In the genomic region with DNA sequence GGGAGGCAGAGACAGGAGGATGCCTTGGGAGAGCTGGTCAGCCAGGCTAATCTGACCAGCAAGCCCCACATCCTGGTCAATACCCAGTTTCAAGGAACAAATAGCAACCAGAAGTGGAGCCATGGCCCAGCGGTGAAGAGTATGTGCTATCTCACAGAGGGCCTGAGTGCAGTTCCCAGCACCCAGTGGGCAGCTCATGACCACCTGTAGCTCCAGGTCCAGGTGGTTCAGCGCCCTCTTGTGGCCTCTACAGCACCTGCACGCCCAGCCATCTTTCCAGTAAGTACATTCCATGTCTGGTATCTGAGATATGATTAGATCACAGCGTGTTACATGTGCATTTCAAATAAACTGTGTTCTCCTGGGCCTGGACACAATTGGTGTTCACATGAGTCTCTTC, we compare ENCODE assay signal across 16 mouse cellular contexts. TPM values are rescaled to one million over a fixed set of nuclear protein-coding genes. Genes with fewer than 3 reads are reported as not detected.
A peak's percentile ranks its signal among the peaks of the same experiment; 100 is the strongest.
DNase-seq lines count a peak whose midpoint lies in the region; ATAC-seq and TF ChIP-seq lines count a peak whose summit lies in the region.
"Had no signal": no experiment of that assay in that cellular context is flagged by ENCODE, and none has a peak within 500 bp of the region (broad histone marks: within the 10 kb centered on the region; RNA-seq: fewer than 3 reads in every experiment).

No protein-coding gene starts in this region.

- H3K9me3 ChIP-seq in heart, embryonic 10.5 days = 0 out of 2 replicates have a peak, but pooled peaks cover 2% of the 10 kb centered on the region
- no peaks in the 10 kb centered on the region; the same call in 1 of the 2 replicates for H3K9me3 ChIP-seq in heart, embryonic 11.5 days (replicated peaks; ENCODE audit: control insufficient read depth, low read length)
- no peaks in the 10 kb centered on the region for H3K9me3 ChIP-seq in liver, postnatal 0 days (ENCODE audit: low read length)
- H3K9me3 ChIP-seq in liver, embryonic 11.5 days (ENCODE audit: control insufficient read depth, low read length) = no peaks in the 10 kb centered on the region
- no peaks in the 10 kb centered on the region for H3K9me3 ChIP-seq in ES-Bruce4 (replicated peaks; ENCODE audit: control insufficient read depth, insufficient read depth, low read length, poor library complexity, severe bottlenecking)
- H3K9me3 ChIP-seq: heart, embryonic 15.5 days; kidney, embryonic 15.5 days; limb, embryonic 12.5 days; neural tube, embryonic 13.5 days had no signal

- H3K4me2 ChIP-seq in heart, embryonic 11.5 days = no peak overlapping the region
- no peak overlapping the region for H3K4me2 ChIP-seq in liver, postnatal 0 days (ENCODE audit: low read depth, low read length)
- no peak overlapping the region for H3K4me2 ChIP-seq in liver, embryonic 11.5 days
- H3K4me2 ChIP-seq: heart, embryonic 15.5 days; hindbrain, embryonic 14.5 days; kidney, embryonic 15.5 days; limb, embryonic 12.5 days; neural tube, embryonic 13.5 days had no signal

- ATAC-seq in heart, embryonic 11.5 days (replicated peaks; ENCODE audit: insufficient number of reproducible peaks, low FRiP score, low TSS enrichment) = no peak
- no peak for ATAC-seq in liver, postnatal 0 days
- ATAC-seq in liver, embryonic 11.5 days (replicated peaks; ENCODE audit: low FRiP score) = no peak

- no peak for TF ChIP-seq EP300 in liver, postnatal 0 days (IDR thresholded peaks at IDR 0.05; ENCODE audit: low read depth)
- no peak for TF ChIP-seq EP300 in ES-Bruce4 (IDR thresholded peaks at IDR 0.05; ENCODE audit: insufficient read depth, low read depth, low read length)

- H3K36me3 ChIP-seq in heart, embryonic 10.5 days = peaks cover 76% of the 10 kb centered on the region
- peaks cover 47% of the 10 kb centered on the region for H3K36me3 ChIP-seq in heart, embryonic 11.5 days (ENCODE audit: control insufficient read depth, insufficient read depth, low read length)
- H3K36me3 ChIP-seq in liver, postnatal 0 days (replicated peaks; ENCODE audit: insufficient read depth, low read length) = no peaks in the 10 kb centered on the region; the same call in 1 of the 2 replicates
- peaks cover 20% of the 10 kb centered on the region for H3K36me3 ChIP-seq in liver, embryonic 11.5 days (ENCODE audit: control insufficient read depth, insufficient read depth, low read length)
- 0 out of 2 replicates have a peak, but pooled peaks cover 3% of the 10 kb centered on the region for H3K36me3 ChIP-seq in ES-Bruce4 (ENCODE audit: control insufficient read depth, insufficient read depth, low read length, poor library complexity, severe bottlenecking)

- H3K9ac ChIP-seq in heart, embryonic 11.5 days (ENCODE audit: low read depth, low read length) = no peak overlapping the region
- no peak overlapping the region for H3K9ac ChIP-seq in liver, postnatal 0 days (replicated peaks)
- no peak overlapping the region for H3K9ac ChIP-seq in liver, embryonic 11.5 days (ENCODE audit: low read depth, low read length)
- H3K9ac ChIP-seq in ES-Bruce4 (ENCODE audit: low read depth, poor library complexity, severe bottlenecking) = no peak overlapping the region
- H3K9ac ChIP-seq: heart, embryonic 15.5 days; hindbrain, embryonic 14.5 days; kidney, embryonic 15.5 days; limb, embryonic 12.5 days; neural tube, embryonic 13.5 days had no signal

- no peak overlapping the region for H3K4me3 ChIP-seq in heart, embryonic 10.5 days
- H3K4me3 ChIP-seq in heart, embryonic 11.5 days (ENCODE audit: low read depth, low read length) = no peak overlapping the region
- H3K4me3 ChIP-seq in liver, postnatal 0 days (ENCODE audit: low read depth, low read length) = no peak overlapping the region
- no peak overlapping the region for H3K4me3 ChIP-seq in liver, embryonic 11.5 days (ENCODE audit: low read depth, low read length)
- no peak overlapping the region for H3K4me3 ChIP-seq in ES-Bruce4 (ENCODE audit: low read depth, low read length)
- H3K4me3 ChIP-seq: erythroblast, embryonic 14.5 days; heart, embryonic 15.5 days; kidney, embryonic 15.5 days; left cerebral cortex, adult 2 months; limb, embryonic 12.5 days; neural tube, embryonic 13.5 days had no signal

- TF ChIP-seq POLR2A in ES-Bruce4 (IDR thresholded peaks at IDR 0.05; ENCODE audit: insufficient read depth, low read length) = no peak

- WGBS in heart, embryonic 10.5 days = 79% methylated on average over 4 of the region's 4 CpGs
- WGBS in heart, embryonic 11.5 days (ENCODE audit: insufficient replicate concordance) = 73% methylated on average over 4 of the region's 4 CpGs
- 71% methylated on average over 4 of the region's 4 CpGs for WGBS in liver, postnatal 0 days (ENCODE audit: insufficient replicate concordance)
- 75% methylated on average over 4 of the region's 4 CpGs for WGBS in liver, embryonic 11.5 days

- peaks cover 20% of the 10 kb centered on the region for H3K4me1 ChIP-seq in heart, embryonic 10.5 days
- peaks cover 7% of the 10 kb centered on the region; the same call in 1 of the 2 replicates for H3K4me1 ChIP-seq in heart, embryonic 11.5 days (ENCODE audit: control insufficient read depth, insufficient read depth, low read length)
- H3K4me1 ChIP-seq in liver, postnatal 0 days (ENCODE audit: insufficient read depth) = peaks cover 4% of the 10 kb centered on the region; the same call in 1 of the 2 replicates
- peaks cover 20% of the 10 kb centered on the region for H3K4me1 ChIP-seq in liver, embryonic 11.5 days (replicated peaks; ENCODE audit: control insufficient read depth, insufficient read depth, low read length)
- H3K4me1 ChIP-seq in ES-Bruce4 (ENCODE audit: control insufficient read depth, insufficient read depth, low read length) = no peaks in the 10 kb centered on the region

- peak; percentile 75 for DNase-seq in heart, embryonic 10.5 days (ENCODE audit: low spot score)
- no peak for DNase-seq in liver, postnatal 0 days
- no peak for DNase-seq in liver, embryonic 11.5 days (ENCODE audit: low spot score)
- peak; percentile 66 for DNase-seq in ZHBTc4 (ENCODE audit: low read depth, low spot score)
- no peak for DNase-seq in urinary bladder, postnatal 25 days (ENCODE audit: low spot score)
- DNase-seq: cerebellum, postnatal 14 days; right cerebral cortex, postnatal 4 days had no signal

- no peaks in the 10 kb centered on the region for H3K27me3 ChIP-seq in heart, embryonic 10.5 days (ENCODE audit: insufficient read depth, poor library complexity, severe bottlenecking)
- H3K27me3 ChIP-seq in heart, embryonic 11.5 days (ENCODE audit: control insufficient read depth, insufficient read depth, low read length) = no peaks in the 10 kb centered on the region
- no peaks in the 10 kb centered on the region for H3K27me3 ChIP-seq in liver, postnatal 0 days (ENCODE audit: insufficient read depth, low read length)
- H3K27me3 ChIP-seq in liver, embryonic 11.5 days (replicated peaks; ENCODE audit: control insufficient read depth, insufficient read depth, low read length) = no peaks in the 10 kb centered on the region
- H3K27me3 ChIP-seq in ES-Bruce4 (ENCODE audit: control insufficient read depth, insufficient read depth, low read length, poor library complexity, severe bottlenecking) = no peaks in the 10 kb centered on the region
- H3K27me3 ChIP-seq: heart, embryonic 15.5 days; kidney, embryonic 15.5 days; limb, embryonic 12.5 days; neural tube, embryonic 13.5 days had no signal

- TF ChIP-seq CTCF in liver, postnatal 0 days (IDR thresholded peaks at IDR 0.05; ENCODE audit: low read depth) = peak; percentile 49
- TF ChIP-seq CTCF in ES-Bruce4 (IDR thresholded peaks at IDR 0.05; ENCODE audit: low read depth, low read length) = peak; percentile 87

- no peak overlapping the region for H3K27ac ChIP-seq in heart, embryonic 10.5 days
- H3K27ac ChIP-seq in heart, embryonic 11.5 days (ENCODE audit: low read depth, low read length) = no peak overlapping the region
- H3K27ac ChIP-seq in liver, postnatal 0 days (ENCODE audit: low read depth) = no peak overlapping the region
- no peak overlapping the region for H3K27ac ChIP-seq in liver, embryonic 11.5 days (ENCODE audit: low read depth, low read length)
- H3K27ac ChIP-seq in ES-Bruce4 (ENCODE audit: insufficient read depth, low read length) = no peak overlapping the region
- H3K27ac ChIP-seq: heart, embryonic 15.5 days; hindbrain, embryonic 14.5 days; kidney, embryonic 15.5 days; left cerebral cortex, adult 2 months; limb, embryonic 12.5 days; neural tube, embryonic 13.5 days had no signal

RNA-seq across cellular contexts. Expression of gene Rcn3, which starts 5.9 kb away (rescaled TPM):
- 270 and 314 TPM in 2 replicates for polyA plus RNA-seq in heart, embryonic 10.5 days (2016; fragmentation: Nextera tagmentation; extraction: Ambion mirVana)
- 339 and 341 TPM in 2 replicates for polyA plus RNA-seq in heart, embryonic 11.5 days (2014; fragmentation: Nextera tagmentation; extraction: Ambion mirVana)
- 17.1 and 17.9 TPM in 2 replicates for polyA plus RNA-seq in liver, postnatal 0 days (2015; fragmentation: Nextera tagmentation; extraction: Ambion mirVana)
- polyA plus RNA-seq in liver, embryonic 11.5 days (2014; fragmentation: Nextera tagmentation; extraction: Ambion mirVana) = 146 and 163 TPM in 2 replicates
- polyA plus RNA-seq in ES-Bruce4 (2011; ENCODE audit: insufficient read depth, insufficient read length, low read depth, missing spikeins) = 66.7 and 88.2 TPM in 2 replicates

RNA-seq across cellular contexts. Expression of gene Fcgrt, which starts 17.6 kb away (rescaled TPM):
- 7.8 and 10.2 TPM in 2 replicates for polyA plus RNA-seq in heart, embryonic 10.5 days (2016; fragmentation: Nextera tagmentation; extraction: Ambion mirVana)
- 15.1 and 20.5 TPM in 2 replicates for polyA plus RNA-seq in heart, embryonic 11.5 days (2014; fragmentation: Nextera tagmentation; extraction: Ambion mirVana)
- polyA plus RNA-seq in liver, postnatal 0 days (2015; fragmentation: Nextera tagmentation; extraction: Ambion mirVana) = 150 and 154 TPM in 2 replicates
- 33.2 and 33.8 TPM in 2 replicates for polyA plus RNA-seq in liver, embryonic 11.5 days (2014; fragmentation: Nextera tagmentation; extraction: Ambion mirVana)
- 2.0 and 2.5 TPM in 2 replicates for polyA plus RNA-seq in ES-Bruce4 (2011; ENCODE audit: insufficient read depth, insufficient read length, low read depth, missing spikeins)

RNA-seq across cellular contexts. Expression of gene Prrg2, which starts 23.6 kb away (rescaled TPM):
- polyA plus RNA-seq in heart, embryonic 10.5 days (2016; fragmentation: Nextera tagmentation; extraction: Ambion mirVana) = 15.0 and 16.8 TPM in 2 replicates
- polyA plus RNA-seq in heart, embryonic 11.5 days (2014; fragmentation: Nextera tagmentation; extraction: Ambion mirVana) = 11.7 and 13.3 TPM in 2 replicates
- 19.7 and 20.4 TPM in 2 replicates for polyA plus RNA-seq in liver, postnatal 0 days (2015; fragmentation: Nextera tagmentation; extraction: Ambion mirVana)
- 12.0 and 12.4 TPM in 2 replicates for polyA plus RNA-seq in liver, embryonic 11.5 days (2014; fragmentation: Nextera tagmentation; extraction: Ambion mirVana)
- polyA plus RNA-seq in ES-Bruce4 (2011; ENCODE audit: insufficient read depth, insufficient read length, low read depth, missing spikeins) = 7.7 and 12.0 TPM in 2 replicates

RNA-seq across cellular contexts. Expression of gene Nosip, which starts 23.9 kb away (rescaled TPM):
- 59.9 and 65.2 TPM in 2 replicates for polyA plus RNA-seq in heart, embryonic 10.5 days (2016; fragmentation: Nextera tagmentation; extraction: Ambion mirVana)
- 54.2 and 58.9 TPM in 2 replicates for polyA plus RNA-seq in heart, embryonic 11.5 days (2014; fragmentation: Nextera tagmentation; extraction: Ambion mirVana)
- polyA plus RNA-seq in liver, postnatal 0 days (2015; fragmentation: Nextera tagmentation; extraction: Ambion mirVana) = 22.2 and 22.6 TPM in 2 replicates
- 60.9 and 63.0 TPM in 2 replicates for polyA plus RNA-seq in liver, embryonic 11.5 days (2014; fragmentation: Nextera tagmentation; extraction: Ambion mirVana)
- polyA plus RNA-seq in ES-Bruce4 (2011; ENCODE audit: insufficient read depth, insufficient read length, low read depth, missing spikeins) = 58.1 and 62.4 TPM in 2 replicates

RNA-seq across cellular contexts. Expression of gene Prr12, which starts 33.4 kb away (rescaled TPM):
- 8.8 and 13.3 TPM in 2 replicates for polyA plus RNA-seq in heart, embryonic 10.5 days (2016; fragmentation: Nextera tagmentation; extraction: Ambion mirVana)
- 7.9 and 12.1 TPM in 2 replicates for polyA plus RNA-seq in heart, embryonic 11.5 days (2014; fragmentation: Nextera tagmentation; extraction: Ambion mirVana)
- polyA plus RNA-seq in liver, postnatal 0 days (2015; fragmentation: Nextera tagmentation; extraction: Ambion mirVana) = 1.6 and 1.7 TPM in 2 replicates
- 7.3 and 8.7 TPM in 2 replicates for polyA plus RNA-seq in liver, embryonic 11.5 days (2014; fragmentation: Nextera tagmentation; extraction: Ambion mirVana)
- 35.0 and 35.5 TPM in 2 replicates for polyA plus RNA-seq in ES-Bruce4 (2011; ENCODE audit: insufficient read depth, insufficient read length, low read depth, missing spikeins)

Comparison
In these comparisons a context has a peak if more than half of its experiments do, and no peak if none do; other contexts are left out.
1. DNase-seq: peak in heart, embryonic 10.5 days (single experiment) and ZHBTc4 (single experiment); none in liver, postnatal 0 days (single experiment), liver, embryonic 11.5 days (single experiment) and urinary bladder, postnatal 25 days (single experiment).